Mouse (Mus musculus) kidney, adult 2 months (tissue): ENCODE results near the gene Dgki.

Experiments used
- CTCF ChIP-seq: fragments of 200-500 bp; conservative IDR thresholded peaks from 2 replicates; pipeline ENCODE4 v1.5.1; 2011; ENCODE audit warnings: low read depth, mild to moderate bottlenecking, control low read depth, low read length, moderate library complexity, mixed read lengths; ENCODE audit not compliant: insufficient read depth, insufficient read length
- POLR2A ChIP-seq: fragments of 200-500 bp; IDR thresholded peaks from one replicate; pipeline ENCODE4 v1.6.1; 2011; ENCODE audit warnings: low read depth, low read length, control low read depth

DNA sequence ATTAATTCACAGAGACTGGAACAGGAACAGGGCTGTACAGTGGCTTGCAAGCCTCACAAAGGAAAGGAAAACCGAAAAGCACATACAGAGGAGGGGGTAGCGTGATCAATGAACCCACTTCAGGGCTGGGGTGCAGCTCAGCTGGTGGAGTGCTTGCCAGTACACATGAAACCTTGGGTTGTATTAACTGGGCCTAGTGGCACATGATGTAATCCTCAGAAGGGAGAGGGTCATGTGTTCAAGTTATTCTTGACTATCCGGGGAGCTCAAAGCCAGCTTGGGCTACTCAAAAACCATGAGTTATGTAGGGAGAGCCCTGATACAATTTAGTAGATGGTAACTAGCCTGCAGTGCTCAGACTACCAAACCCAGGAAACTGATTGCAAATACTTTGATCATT, 244.3 kb downstream of the Dgki start:
- TF ChIP-seq CTCF, result no peak
- TF ChIP-seq POLR2A, result no peak
